Mouse (Mus musculus): ENCODE data around the gene Sytl1.

DNA sequence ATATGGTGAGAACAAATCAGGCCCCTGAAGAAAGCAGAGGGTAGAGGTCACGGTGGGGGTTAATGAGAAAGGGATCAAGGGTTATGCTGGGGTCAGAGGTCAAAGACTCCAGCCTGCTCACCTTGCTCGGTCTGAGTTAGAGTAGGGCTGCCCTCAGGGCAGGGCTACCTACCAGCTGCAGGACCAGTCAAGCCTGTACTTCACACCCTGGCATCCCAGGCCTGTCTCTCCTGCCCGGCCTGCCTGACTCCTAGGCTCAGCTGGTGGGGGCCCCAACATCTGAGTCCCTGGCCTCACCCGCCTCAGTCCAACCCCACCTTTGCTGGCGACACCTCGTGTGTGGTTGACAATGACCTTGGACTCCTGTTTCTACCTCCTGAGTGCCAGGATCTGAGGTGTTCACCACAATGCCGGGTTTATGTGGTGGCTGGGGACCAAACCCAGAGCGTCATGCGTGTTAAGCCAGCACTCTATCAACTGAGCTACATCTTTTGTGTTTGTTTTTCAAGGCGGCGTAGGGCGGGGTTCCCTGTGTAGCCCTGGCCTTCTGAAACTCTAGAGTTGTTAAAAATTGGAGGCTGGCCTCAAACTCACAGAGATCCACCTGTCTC is 5.0 kb downstream of the Sytl1 start:
- no peak for TF ChIP-seq CTCF (IDR thresholded peaks at IDR 0.05; ENCODE audit: borderline replicate concordance, control insufficient read depth, extremely low read depth, insufficient read depth, low read length, poor library complexity)
- no peak for TF ChIP-seq POLR2A (IDR thresholded peaks at IDR 0.05; ENCODE audit: control insufficient read depth, extremely low read depth, insufficient read depth, low read length, poor library complexity)

Data from thymus, adult 2 months (tissue).